Comparison of ENCODE assay signal across 8 mouse cellular contexts in genomic region chr9:36885237-36885636, GRCm38 (mm10).
A peak's percentile ranks its signal among the peaks of the same experiment; 100 is the strongest.
DNase-seq lines count a peak whose midpoint lies in the region; ATAC-seq and TF ChIP-seq lines count a peak whose summit lies in the region.

No protein-coding gene starts in this region.

- no peak overlapping the region for H3K4me3 ChIP-seq in cerebellum, adult 2 months (replicated peaks; ENCODE audit: insufficient read depth, low read depth, low read length)
- no peak overlapping the region for H3K4me3 ChIP-seq in lung, embryonic 14.5 days (ENCODE audit: low read depth, low read length)
- H3K4me3 ChIP-seq in lung, adult 2 months (replicated peaks; ENCODE audit: extremely low read depth, low read depth, low read length), result no peak overlapping the region

- TF ChIP-seq CTCF in cerebellum, adult 2 months (IDR thresholded peaks at IDR 0.05; ENCODE audit: borderline replicate concordance, insufficient read depth, low read depth, low read length), result peak; percentile 55; the same call in 1 of the 2 replicates
- peak; percentile 55 for TF ChIP-seq CTCF in lung, embryonic 14.5 days (IDR thresholded peaks at IDR 0.05; ENCODE audit: low read depth)
- TF ChIP-seq CTCF in lung, adult 2 months (IDR thresholded peaks at IDR 0.05; ENCODE audit: insufficient read depth, low read length), result no peak

- no peak for TF ChIP-seq POLR2A in cerebellum, adult 2 months (IDR thresholded peaks at IDR 0.05; ENCODE audit: borderline replicate concordance, insufficient read depth, low read length)
- no peak for TF ChIP-seq POLR2A in lung, adult 2 months (IDR thresholded peaks at IDR 0.05; ENCODE audit: borderline replicate concordance, extremely low read depth, low read depth, low read length)

- no peaks in the 10 kb centered on the region for H3K27me3 ChIP-seq in cerebellum, adult 2 months (ENCODE audit: control insufficient read depth, insufficient read depth, low read length)
- no peaks in the 10 kb centered on the region for H3K27me3 ChIP-seq in lung, embryonic 14.5 days (ENCODE audit: insufficient read depth, low read length)

- H3K27ac ChIP-seq in cerebellum, adult 2 months (ENCODE audit: insufficient read depth, low read length), result no peak overlapping the region
- H3K27ac ChIP-seq in lung, embryonic 14.5 days (ENCODE audit: low read depth), result no peak overlapping the region

- WGBS in cerebellum, adult 2 months, result 61% methylated on average over 3 of the region's 3 CpGs
- WGBS in lung, embryonic 14.5 days, result 52% methylated on average over 3 of the region's 3 CpGs
- 48% methylated on average over 3 of the region's 3 CpGs for WGBS in lung, adult 2 months

- H3K36me3 ChIP-seq in lung, embryonic 14.5 days (ENCODE audit: insufficient read depth), result no peaks in the 10 kb centered on the region

- H3K4me2 ChIP-seq in lung, embryonic 14.5 days, result no peak overlapping the region

- no peak overlapping the region for H3K9ac ChIP-seq in lung, embryonic 14.5 days

- H3K9me3 ChIP-seq in lung, embryonic 14.5 days (ENCODE audit: low read depth, low read length), result no peaks in the 10 kb centered on the region

- H3K4me1 ChIP-seq in cerebellum, adult 2 months (ENCODE audit: control insufficient read depth, insufficient read depth, low read length), result peaks cover 9% of the 10 kb centered on the region; the same call in 1 of the 2 replicates
- H3K4me1 ChIP-seq in lung, embryonic 14.5 days (ENCODE audit: insufficient read depth), result no peaks in the 10 kb centered on the region
- no peaks in the 10 kb centered on the region for H3K4me1 ChIP-seq in lung, adult 2 months (ENCODE audit: control insufficient read depth, insufficient read depth, low read length)

- peak; percentile 55 to 56 for DNase-seq in cerebellum, adult 2 months
- peak; percentile 28 for DNase-seq in lung, embryonic 14.5 days
- no peak for DNase-seq in lung, adult 2 months
- peak; percentile 24 for DNase-seq in embryo, embryonic 9.5 days (ENCODE audit: extremely low spot score)
- DNase-seq in thymus, postnatal 0 days (ENCODE audit: low spot score), result peak; percentile 19
- DNase-seq in layer of hippocampus, postnatal 14 days (ENCODE audit: low spot score in 2 of 2), result no peak

- no peak for ATAC-seq in cerebellum, adult (ENCODE audit: insufficient number of reproducible peaks, low FRiP score, low TSS enrichment)
- ATAC-seq in lung, embryonic 14.5 days (ENCODE audit: insufficient read depth), result no peak
- no peak for ATAC-seq in frontal cortex, adult (ENCODE audit: low TSS enrichment)

Comparison
In these comparisons a context has a peak if more than half of its experiments do, and no peak if none do; other contexts are left out.
1. DNase-seq: peak in cerebellum, adult 2 months (2 of 2), lung, embryonic 14.5 days (single experiment), embryo, embryonic 9.5 days (single experiment) and thymus, postnatal 0 days (single experiment); none in lung, adult 2 months (single experiment) and layer of hippocampus, postnatal 14 days (0 of 2).